Mouse (Mus musculus): ENCODE data around the gene Rab5c. TPM values are rescaled to one million over a fixed set of nuclear protein-coding genes. Genes with fewer than 3 reads are reported as not detected.
A peak's percentile ranks its signal among the peaks of the same experiment; 100 is the strongest.

The Rab5c gene
- polyA plus RNA-seq (2012; rRNA removed) = 109 and 127 TPM in 2 replicates
- polyA plus RNA-seq (2014; fragmentation: Nextera tagmentation; extraction: Ambion mirVana) = 57.4 and 59.9 TPM in 2 replicates

GRCm38 (mm10) chr11:100738066-100738604, at the start of gene Rab5c:
Gene Rab5c, minus strand, starts transcription at chr11:100738215.
- peak within 1 kb of the TSS; percentile 96 for H3K4me2 ChIP-seq (ENCODE audit: low read depth)
- WGBS (ENCODE audit: insufficient replicate concordance) = under 1% methylated on average over 39 of the region's 39 CpGs
- no peaks in the 10 kb centered on the region for H3K9me3 ChIP-seq (ENCODE audit: control insufficient read depth, low read length)
- DNase-seq (ENCODE audit: low read depth in 3 of 3, low spot score in 3 of 3) (peak; percentile 100), ATAC-seq (ENCODE audit: insufficient read depth) (peak; percentile 96)
- H3K27ac ChIP-seq = peak within 1 kb of the TSS; percentile 79
- H3K4me3 ChIP-seq (ENCODE audit: insufficient read depth in 1 of 2, low read depth in 2 of 2, low read length in 2 of 2) = peak within 1 kb of the TSS; percentile 87 to 100
- TF ChIP-seq CTCF (IDR thresholded peaks at IDR 0.05; ENCODE audit: low read depth) (peak; percentile 35), EP300 (IDR thresholded peaks at IDR 0.05; ENCODE audit: low read depth) (peak; percentile 70)
- H3K9ac ChIP-seq (replicated peaks) = peak within 1 kb of the TSS; percentile 100
- H3K27me3 ChIP-seq (ENCODE audit: control insufficient read depth, insufficient read depth, low read length) = no peaks in the 10 kb centered on the region
- H3K4me1 ChIP-seq (replicated peaks; ENCODE audit: control insufficient read depth in 2 of 2, insufficient read depth in 2 of 2, low read length in 1 of 2) = peaks cover 22 to 32% of the 10 kb centered on the region in 2 experiments
- peaks cover 11% of the 10 kb centered on the region for H3K36me3 ChIP-seq (replicated peaks; ENCODE audit: control insufficient read depth, insufficient read depth, low read depth)

- no peak for DNase-seq (ENCODE audit: low read depth in 3 of 3, low spot score in 3 of 3)
- Histone ChIP-seq H3K36me3 (replicated peaks; ENCODE audit: control insufficient read depth, insufficient read depth, low read depth) (peaks cover 43% of the 10 kb centered on the region), H3K27ac (no peak overlapping the region), H3K27me3 (ENCODE audit: control insufficient read depth, insufficient read depth, low read length) (no peaks in the 10 kb centered on the region), H3K9ac (replicated peaks) (no peak overlapping the region), H3K4me2 (ENCODE audit: low read depth) (no peak overlapping the region), H3K4me1 (replicated peaks; ENCODE audit: control insufficient read depth in 2 of 2, insufficient read depth in 2 of 2, low read length in 1 of 2) (peaks cover 0 to 2% of the 10 kb centered on the region in 2 experiments; a peak in 1 of 4 replicates), H3K9me3 (ENCODE audit: control insufficient read depth, low read length) (no peaks in the 10 kb centered on the region), H3K4me3 (ENCODE audit: insufficient read depth in 1 of 2, low read depth in 2 of 2, low read length in 2 of 2) (no peak overlapping the region)
- no peak for TF ChIP-seq CTCF (IDR thresholded peaks at IDR 0.05; ENCODE audit: low read depth)
- TF ChIP-seq EP300 (IDR thresholded peaks at IDR 0.05; ENCODE audit: low read depth) = no peak
- no peak for ATAC-seq (ENCODE audit: insufficient read depth)
- WGBS (ENCODE audit: insufficient replicate concordance) = 89% methylated on average over 2 of the region's 2 CpGs
Measured at GRCm38 (mm10) chr11:100785774-100786173, 47.8 kb upstream of the Rab5c start.

- Histone ChIP-seq H3K27me3 (ENCODE audit: control insufficient read depth, insufficient read depth, low read length) (no peaks in the 10 kb centered on the region), H3K4me3 (ENCODE audit: insufficient read depth in 1 of 2, low read depth in 2 of 2, low read length in 2 of 2) (no peak overlapping the region), H3K4me1 (replicated peaks; ENCODE audit: control insufficient read depth in 2 of 2, insufficient read depth in 2 of 2, low read length in 1 of 2) (peaks cover 0 to 2% of the 10 kb centered on the region in 2 experiments; a peak in 1 of 4 replicates), H3K27ac (no peak overlapping the region), H3K9me3 (ENCODE audit: control insufficient read depth, low read length) (no peaks in the 10 kb centered on the region), H3K4me2 (ENCODE audit: low read depth) (no peak overlapping the region), H3K36me3 (replicated peaks; ENCODE audit: control insufficient read depth, insufficient read depth, low read depth) (peaks cover 38% of the 10 kb centered on the region), H3K9ac (replicated peaks) (no peak overlapping the region)
- ATAC-seq (ENCODE audit: insufficient read depth) (no peak), DNase-seq (ENCODE audit: low read depth in 3 of 3, low spot score in 3 of 3) (no peak)
- 77% methylated on average over 8 of the region's 8 CpGs for WGBS (ENCODE audit: insufficient replicate concordance)
- no peak for TF ChIP-seq CTCF (IDR thresholded peaks at IDR 0.05; ENCODE audit: low read depth)
- no peak for TF ChIP-seq EP300 (IDR thresholded peaks at IDR 0.05; ENCODE audit: low read depth)
Measured at GRCm38 (mm10) chr11:100784286-100784685, 46.3 kb upstream of the Rab5c start.

GRCm38 (mm10) chr11:100782568-100782967, 44.6 kb upstream of the Rab5c start:
- H3K27ac ChIP-seq = no peak overlapping the region
- H3K4me2 ChIP-seq (ENCODE audit: low read depth) = no peak overlapping the region
- no peaks in the 10 kb centered on the region for H3K9me3 ChIP-seq (ENCODE audit: control insufficient read depth, low read length)
- TF ChIP-seq EP300 (IDR thresholded peaks at IDR 0.05; ENCODE audit: low read depth) (no peak), CTCF (IDR thresholded peaks at IDR 0.05; ENCODE audit: low read depth) (no peak)
- peaks cover 30% of the 10 kb centered on the region for H3K36me3 ChIP-seq (replicated peaks; ENCODE audit: control insufficient read depth, insufficient read depth, low read depth)
- WGBS (ENCODE audit: insufficient replicate concordance) = 86% methylated on average over 13 of the region's 13 CpGs
- H3K4me1 ChIP-seq (replicated peaks; ENCODE audit: control insufficient read depth in 2 of 2, insufficient read depth in 2 of 2, low read length in 1 of 2) = peaks cover 0 to 2% of the 10 kb centered on the region in 2 experiments; a peak in 1 of 4 replicates
- no peak for DNase-seq (ENCODE audit: low read depth in 3 of 3, low spot score in 3 of 3)
- no peak overlapping the region for H3K4me3 ChIP-seq (ENCODE audit: insufficient read depth in 1 of 2, low read depth in 2 of 2, low read length in 2 of 2)
- H3K9ac ChIP-seq (replicated peaks) = no peak overlapping the region
- no peaks in the 10 kb centered on the region for H3K27me3 ChIP-seq (ENCODE audit: control insufficient read depth, insufficient read depth, low read length)
- ATAC-seq (ENCODE audit: insufficient read depth) = no peak

GRCm38 (mm10) chr11:100781763-100782475, 43.9 kb upstream of the Rab5c start:
- TF ChIP-seq EP300 (IDR thresholded peaks at IDR 0.05; ENCODE audit: low read depth) (no peak), CTCF (IDR thresholded peaks at IDR 0.05; ENCODE audit: low read depth) (no peak)
- Histone ChIP-seq H3K4me1 (replicated peaks; ENCODE audit: control insufficient read depth in 2 of 2, insufficient read depth in 2 of 2, low read length in 1 of 2) (peaks cover 0 to 2% of the 10 kb centered on the region in 2 experiments; a peak in 1 of 4 replicates), H3K4me2 (ENCODE audit: low read depth) (no peak overlapping the region), H3K9me3 (ENCODE audit: control insufficient read depth, low read length) (no peaks in the 10 kb centered on the region), H3K27ac (no peak overlapping the region), H3K4me3 (ENCODE audit: insufficient read depth in 1 of 2, low read depth in 2 of 2, low read length in 2 of 2) (no peak overlapping the region), H3K27me3 (ENCODE audit: control insufficient read depth, insufficient read depth, low read length) (no peaks in the 10 kb centered on the region), H3K36me3 (replicated peaks; ENCODE audit: control insufficient read depth, insufficient read depth, low read depth) (peaks cover 30% of the 10 kb centered on the region), H3K9ac (replicated peaks) (no peak overlapping the region)
- 72% methylated on average over 15 of the region's 15 CpGs for WGBS (ENCODE audit: insufficient replicate concordance)
- DNase-seq (ENCODE audit: low read depth in 3 of 3, low spot score in 3 of 3) (no peak), ATAC-seq (ENCODE audit: insufficient read depth) (no peak)

Data from liver, embryonic 14.5 days (tissue).